Mouse (Mus musculus) embryo, embryonic 9.5 days (tissue): ENCODE data around the gene Lamc3.

ENCODE experiments used
- DNase-seq: peaks from one replicate; pipeline ENCODE4 v3.0.0-alpha.2; 2017; ENCODE audit errors: extremely low spot score

The Lamc3 gene

GRCm38 (mm10) chr2:31887030-31887429 is at the start of gene Lamc3:
Lamc3 (plus strand) TSS chr2:31887291.
- DNase-seq = peak; percentile 59

DNA sequence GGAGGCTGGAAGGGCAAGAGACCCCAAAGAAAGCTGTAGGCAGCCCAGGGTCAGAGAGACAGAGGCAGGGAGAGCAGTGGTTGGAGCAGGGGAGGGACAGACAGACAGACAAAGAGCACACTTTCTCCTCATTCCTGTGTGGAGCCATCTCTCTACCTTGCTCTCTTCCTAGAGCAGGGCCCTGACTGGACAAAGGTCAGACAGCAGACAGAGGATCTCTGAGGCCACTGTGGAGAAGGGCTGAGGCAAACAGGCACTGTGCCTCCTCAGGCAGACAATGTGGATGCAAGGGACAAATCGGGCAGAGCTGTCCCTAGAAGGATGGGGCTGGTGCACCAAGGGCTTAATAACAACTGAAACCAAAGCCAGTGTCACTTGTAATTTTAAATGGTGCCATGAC is 48.2 kb upstream of the Lamc3 start:
- no peak for DNase-seq

DNA sequence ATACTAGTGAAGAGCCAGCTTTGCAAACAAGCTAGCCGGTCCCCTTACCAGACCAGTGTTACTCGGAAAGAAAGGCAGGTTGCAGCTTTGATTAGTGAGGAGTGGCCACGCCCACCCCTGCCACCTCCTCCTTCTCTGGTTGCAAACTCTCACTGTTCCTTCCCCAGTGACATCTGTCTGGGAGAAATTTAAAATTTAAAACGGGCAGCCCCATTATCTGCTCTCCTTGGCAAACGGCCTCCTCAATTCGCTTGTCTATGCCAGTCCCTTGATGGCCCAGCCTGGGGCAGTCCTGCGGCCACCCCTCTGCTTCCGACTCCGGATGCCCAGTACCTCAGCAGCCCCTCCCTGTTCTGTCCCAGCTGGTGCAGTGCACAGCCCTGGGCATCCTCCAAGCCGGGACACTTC is 42.4 kb upstream of the Lamc3 start:
- DNase-seq = no peak

- no peak for DNase-seq
These were observed 41.6 kb upstream of the Lamc3 start for GRCm38 (mm10) chr2:31845512-31845895.

DNA sequence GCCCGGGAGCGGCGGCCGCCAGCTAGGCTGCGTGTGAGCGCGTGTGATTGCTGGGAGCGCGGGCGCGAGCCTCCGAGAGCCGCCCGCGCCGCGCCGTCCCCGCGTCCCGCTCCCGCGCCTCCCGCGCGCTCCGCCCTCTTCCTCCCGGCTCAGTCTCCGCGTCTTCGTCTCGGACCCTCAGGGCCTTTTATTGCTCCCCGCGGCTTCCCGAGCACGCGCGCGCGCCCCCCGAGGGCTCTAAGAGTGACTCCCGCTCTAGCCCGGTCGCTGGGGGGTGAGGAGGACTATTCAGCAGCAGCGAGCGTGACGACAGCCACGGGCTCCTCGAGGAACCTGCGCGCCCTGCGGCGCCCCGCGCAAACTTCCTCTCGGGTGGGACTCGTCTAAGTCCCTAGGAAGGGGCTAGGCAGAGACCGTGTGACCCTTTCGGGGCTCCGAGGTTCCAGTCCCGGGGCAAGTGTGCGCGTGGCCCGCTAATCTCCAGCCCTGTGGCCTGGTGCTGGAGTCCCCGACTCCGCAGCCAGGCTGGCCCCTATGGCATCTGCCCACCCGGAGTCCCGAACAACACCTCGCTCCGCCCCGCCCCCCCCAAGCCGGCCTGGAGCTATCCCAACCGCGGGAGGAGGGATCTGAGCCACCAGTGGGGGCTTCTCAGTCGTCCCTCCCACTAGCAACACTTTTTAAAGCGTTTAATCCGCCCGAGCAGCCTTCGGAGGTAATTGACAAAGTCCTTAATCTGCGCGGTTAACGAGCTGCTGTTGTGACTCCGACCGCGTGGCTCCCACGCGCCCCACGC is 41.0 kb upstream of the Lamc3 start, which contains the start of gene Fibcd1:
TSS of gene Fibcd1 (minus strand) at position 110 of the 796 bp plus-strand sequence.
- DNase-seq = peak; percentile 43

GRCm38 (mm10) chr2:31846692-31847660 is 40.1 kb upstream of the Lamc3 start:
- DNase-seq = peak; percentile 51

DNA sequence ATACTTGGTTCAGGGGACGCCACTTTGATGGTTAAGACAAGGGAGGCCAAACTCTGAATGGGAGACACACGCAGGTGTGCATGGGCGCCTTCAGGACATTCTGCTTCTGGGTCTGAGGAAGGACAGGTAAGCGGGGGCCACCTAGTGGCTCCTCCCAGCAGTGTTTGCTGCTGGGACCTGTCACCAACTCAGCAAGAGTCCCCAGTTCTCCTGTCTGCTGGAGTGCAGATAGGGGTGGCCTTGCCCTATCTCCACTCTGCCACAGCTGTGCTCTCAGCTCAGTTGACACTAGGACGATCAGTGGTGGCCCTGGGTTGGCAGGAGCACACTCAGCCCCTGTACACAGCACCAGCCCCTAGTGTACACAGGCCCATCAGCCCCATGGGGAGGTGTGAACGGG is 39.2 kb upstream of the Lamc3 start:
- DNase-seq = peak; percentile 36

GRCm38 (mm10) chr2:31850141-31850540 is 37.0 kb upstream of the Lamc3 start:
- DNase-seq = peak; percentile 54

DNA sequence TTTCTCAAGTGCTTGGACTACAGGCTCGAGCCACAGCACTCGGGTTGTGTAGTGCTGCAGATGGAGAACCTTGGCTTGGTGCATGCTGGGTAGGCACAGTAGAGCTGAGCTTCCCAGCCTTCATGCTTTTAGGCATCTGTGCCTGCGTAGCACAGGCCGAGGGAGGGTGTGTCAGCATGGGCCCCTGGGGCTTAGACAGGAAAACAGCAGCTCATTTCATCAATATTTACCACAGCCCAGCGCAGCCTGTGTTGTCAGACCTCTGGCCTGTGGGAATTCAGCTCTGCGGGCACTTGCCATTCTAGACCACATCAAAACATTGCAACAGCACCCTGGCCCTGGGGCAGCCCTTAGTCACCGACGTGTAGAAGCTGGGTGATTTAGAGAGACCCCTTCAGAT is 31.1 kb upstream of the Lamc3 start:
- no peak for DNase-seq

DNA sequence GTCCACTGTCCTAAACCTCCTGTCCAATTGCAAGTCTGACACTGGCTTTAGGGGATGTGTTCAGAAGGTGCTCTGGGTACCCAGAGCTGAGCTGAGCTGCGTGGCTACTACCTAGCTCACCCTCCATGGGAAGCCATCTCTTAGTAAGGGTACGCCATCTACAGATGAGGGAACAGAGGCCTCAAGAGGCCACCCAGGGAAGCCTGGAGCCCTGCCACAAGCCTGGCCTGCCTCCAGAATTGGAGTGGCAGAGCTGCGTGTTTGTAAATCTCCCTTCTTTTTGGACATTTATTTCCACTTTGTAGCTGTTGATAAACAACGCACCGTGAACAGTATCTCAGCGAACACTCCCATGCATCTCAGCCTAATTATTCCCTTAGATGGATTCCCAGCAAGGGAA is 29.9 kb upstream of the Lamc3 start:
- DNase-seq = no peak

GRCm38 (mm10) chr2:31858500-31858899 is 28.6 kb upstream of the Lamc3 start:
- no peak for DNase-seq

DNA sequence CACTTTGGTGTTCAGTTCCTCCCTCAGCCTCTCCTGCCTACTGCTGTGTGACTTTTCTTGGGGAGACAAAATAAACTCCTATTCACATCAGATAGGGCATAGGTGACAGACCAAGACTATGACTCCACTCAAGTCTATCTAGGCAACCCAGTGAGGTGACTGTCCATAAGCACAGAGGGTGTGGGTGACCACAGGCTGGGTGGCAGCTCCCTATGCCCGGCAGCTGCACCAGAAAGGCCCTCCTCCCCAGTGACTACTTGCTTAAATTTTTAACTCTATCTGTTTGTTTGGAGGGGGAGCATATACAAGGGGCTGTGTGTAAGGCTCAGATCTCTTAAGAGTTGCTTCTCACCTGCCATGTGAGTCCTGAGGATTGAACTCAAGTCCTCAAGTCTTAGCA is 24.2 kb upstream of the Lamc3 start:
- DNase-seq = no peak

GRCm38 (mm10) chr2:31863766-31864165 is 23.3 kb upstream of the Lamc3 start:
- DNase-seq = no peak

DNA sequence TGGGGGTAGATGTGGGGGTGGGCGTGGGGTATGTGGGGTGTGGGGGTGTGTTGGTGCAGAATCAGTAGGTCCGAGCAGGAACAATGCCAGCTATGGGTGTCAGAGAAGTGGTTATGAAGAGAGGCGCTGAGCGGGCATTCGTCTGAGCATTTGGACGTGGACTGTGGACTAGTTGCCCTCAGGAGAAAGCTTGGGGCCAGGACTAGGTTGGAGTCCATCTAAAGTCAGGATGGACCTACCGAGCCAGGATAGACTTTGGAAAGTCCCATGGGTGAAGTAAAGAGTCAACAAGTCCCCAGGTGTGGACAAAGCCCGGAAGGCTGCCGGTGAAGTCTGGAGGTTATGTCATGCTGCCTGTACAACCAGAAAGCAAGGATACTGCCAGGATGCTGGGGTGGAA is 22.2 kb upstream of the Lamc3 start:
- DNase-seq = no peak

DNA sequence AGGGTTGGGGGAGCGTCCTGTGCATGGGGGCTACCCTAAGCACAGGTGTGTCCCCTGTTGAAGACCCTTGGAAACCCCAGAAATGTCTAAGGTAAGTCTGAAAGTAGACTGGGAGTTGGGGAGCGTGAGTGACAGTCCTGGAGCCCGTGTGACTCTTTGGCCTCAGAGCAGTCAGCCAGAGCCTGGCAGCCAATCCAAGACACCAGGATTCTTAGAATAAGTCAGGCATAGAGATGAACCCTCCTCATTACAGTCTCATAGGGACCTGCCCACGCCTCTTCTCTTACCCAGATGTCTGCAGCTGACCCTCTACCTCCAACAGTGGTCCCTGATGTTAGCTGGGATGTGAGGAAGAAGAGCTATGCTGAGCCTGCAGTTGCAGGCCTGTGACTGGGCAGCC is 21.8 kb upstream of the Lamc3 start:
- no peak for DNase-seq

GRCm38 (mm10) chr2:31865794-31866193 is 21.3 kb upstream of the Lamc3 start:
- DNase-seq = no peak

GRCm38 (mm10) chr2:31867773-31868537 is 19.1 kb upstream of the Lamc3 start:
- no peak for DNase-seq

DNA sequence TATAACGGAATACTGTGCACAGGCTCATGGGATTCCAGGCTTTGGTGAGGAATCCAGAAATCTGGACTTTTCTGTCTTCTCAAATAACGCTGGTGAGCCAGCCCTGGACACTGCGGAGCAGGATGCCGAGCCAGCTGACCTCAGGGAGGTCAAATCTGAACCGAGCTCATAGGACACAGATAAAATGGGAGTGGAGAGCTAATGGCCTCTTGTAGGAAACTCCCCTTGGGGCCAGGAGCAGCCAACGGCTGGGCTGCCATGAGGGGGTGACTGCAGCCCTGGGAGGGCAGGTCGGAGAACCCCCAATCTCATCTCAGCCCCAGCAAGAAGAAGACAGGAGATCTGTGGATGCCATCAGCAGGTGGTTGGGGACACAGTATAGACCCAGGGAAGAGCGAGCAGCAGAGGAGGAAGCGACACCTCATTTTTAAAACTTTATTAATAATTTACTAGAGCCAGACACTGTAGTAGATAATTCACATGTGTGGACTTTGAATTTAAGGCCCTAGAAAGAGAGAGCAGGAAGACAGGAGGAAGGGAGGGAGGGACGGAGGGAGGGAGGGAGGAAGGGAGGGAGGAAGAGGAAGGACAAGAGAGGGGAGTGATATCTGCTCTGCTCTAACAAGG is 18.4 kb upstream of the Lamc3 start:
- no peak for DNase-seq

GRCm38 (mm10) chr2:31869692-31870091 is 17.4 kb upstream of the Lamc3 start:
- DNase-seq = no peak

DNA sequence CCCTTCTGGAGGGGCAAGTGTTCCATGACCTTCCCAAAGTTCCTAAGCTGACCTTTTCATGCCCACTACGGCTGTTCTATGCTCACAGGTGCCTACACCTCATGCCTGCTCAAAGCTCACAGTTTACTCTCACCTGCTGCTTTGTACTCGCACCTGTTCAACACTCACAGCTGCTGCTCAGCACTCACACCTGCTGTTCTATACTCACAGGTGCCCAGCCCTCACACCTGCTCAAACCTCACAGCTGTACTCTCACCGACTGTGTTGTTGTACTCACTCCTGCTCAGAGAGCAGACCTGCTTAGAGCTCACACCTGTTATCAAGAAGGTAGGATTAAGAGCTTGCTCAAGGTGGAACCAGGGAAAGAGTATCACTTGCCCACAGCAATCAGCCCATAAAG is 16.4 kb upstream of the Lamc3 start:
- DNase-seq = no peak

GRCm38 (mm10) chr2:31874290-31874855 is 12.7 kb upstream of the Lamc3 start:
- DNase-seq = no peak
